Mouse (Mus musculus) central nervous system, embryonic 18 days (tissue): ENCODE measurements around the gene Olfr157. TPM values are rescaled to one million over a fixed set of nuclear protein-coding genes. Genes with fewer than 3 reads are reported as not detected.

ENCODE experiments used
- polyA plus RNA-seq: library from polyadenylated mRNA; depleted of rRNA; stranded (reverse); fragments of >200 nt; gene quantifications from 2 replicates; pipeline ENCODE4 v1.2.3, GENCODE M21; 2012; rRNA removed

The Olfr157 gene
- not detected in 2 replicates for polyA plus RNA-seq

DNA sequence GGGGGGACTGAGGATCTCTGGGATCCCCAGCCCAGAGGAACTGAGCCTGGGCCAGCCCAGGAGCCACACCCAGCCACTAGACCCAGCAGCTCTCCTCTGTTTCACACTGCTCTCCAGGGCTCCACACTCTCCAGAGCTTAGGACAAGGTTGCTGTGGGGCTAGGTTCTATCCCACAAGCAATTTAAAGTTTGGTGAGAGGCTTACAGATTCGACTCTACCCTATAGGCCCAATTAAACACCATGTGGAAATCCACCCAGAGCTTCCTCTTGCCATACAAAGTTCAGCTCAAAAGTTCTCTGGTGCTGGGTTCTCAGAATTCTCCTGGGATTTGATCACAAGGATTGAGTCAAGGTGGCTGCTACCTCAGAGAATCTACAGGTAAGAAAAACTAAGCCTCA is at the start of gene Olfr157:
Gene Olfr157 (minus strand): TSS at position 101 of the 400 bp plus-strand sequence.

DNA sequence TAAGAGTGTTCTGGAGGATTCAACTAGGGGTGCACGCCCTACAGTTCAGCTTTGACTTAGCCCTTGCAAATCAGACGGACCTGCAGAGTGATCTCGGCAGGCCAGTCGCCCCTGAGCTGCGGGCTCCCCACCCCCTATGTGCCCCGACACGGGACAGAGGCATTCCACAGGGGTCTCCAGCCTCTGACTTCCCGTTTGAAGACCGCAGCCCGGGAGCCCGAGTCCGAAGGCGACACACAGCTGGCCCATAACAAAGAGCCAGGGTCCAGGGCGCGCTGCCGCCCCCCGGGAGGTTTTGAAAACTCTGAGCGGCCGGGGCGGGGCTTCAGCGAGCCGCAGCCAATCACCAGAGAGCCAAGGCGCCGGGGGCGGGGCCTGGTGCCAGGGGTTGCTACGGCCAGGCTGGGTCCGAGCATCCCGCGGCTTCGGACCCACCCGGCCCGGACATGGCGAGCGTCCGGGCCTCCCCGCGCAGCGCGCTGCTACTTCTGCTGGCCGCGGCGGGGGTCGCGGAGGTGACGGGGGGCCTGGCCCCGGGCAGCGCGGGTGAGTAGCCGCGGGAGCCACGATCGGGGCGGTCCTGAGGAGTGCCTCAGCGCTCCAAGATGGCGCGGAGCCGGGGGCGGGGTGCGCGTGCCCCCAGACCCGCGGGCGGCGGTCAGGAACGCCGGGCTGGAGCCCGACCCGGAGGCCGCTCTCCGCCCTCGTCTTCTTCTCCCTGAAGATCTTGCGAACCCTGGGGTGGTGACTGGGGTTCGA is 35.3 kb upstream of the Olfr157 start, which contains the start of gene Reck:
Gene Reck (plus strand): TSS at position 371 of the 759 bp plus-strand sequence.

DNA sequence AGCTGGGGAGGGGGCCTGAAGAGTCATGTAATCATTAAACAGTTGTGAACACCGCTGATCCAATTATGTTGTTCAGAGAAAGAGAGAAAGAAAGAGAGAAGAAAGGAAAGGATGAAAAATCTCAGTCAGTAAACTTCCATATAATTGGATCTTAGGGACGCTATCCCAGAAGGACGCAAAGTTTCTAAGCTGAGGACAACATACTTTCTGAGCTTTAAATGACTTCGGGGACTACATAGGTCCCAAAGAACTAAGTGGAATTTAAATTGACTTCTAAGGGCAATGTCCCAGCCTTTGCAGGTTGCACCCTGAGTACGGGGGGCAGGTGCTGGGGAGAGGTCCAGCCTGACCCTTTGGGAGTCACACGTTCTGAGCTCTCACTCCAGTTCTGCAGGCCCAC is 11.3 kb upstream of the Olfr157 start, which contains the start of gene Olfr155:
Gene Olfr155 (plus strand): TSS at position 301 of the 400 bp plus-strand sequence.

DNA sequence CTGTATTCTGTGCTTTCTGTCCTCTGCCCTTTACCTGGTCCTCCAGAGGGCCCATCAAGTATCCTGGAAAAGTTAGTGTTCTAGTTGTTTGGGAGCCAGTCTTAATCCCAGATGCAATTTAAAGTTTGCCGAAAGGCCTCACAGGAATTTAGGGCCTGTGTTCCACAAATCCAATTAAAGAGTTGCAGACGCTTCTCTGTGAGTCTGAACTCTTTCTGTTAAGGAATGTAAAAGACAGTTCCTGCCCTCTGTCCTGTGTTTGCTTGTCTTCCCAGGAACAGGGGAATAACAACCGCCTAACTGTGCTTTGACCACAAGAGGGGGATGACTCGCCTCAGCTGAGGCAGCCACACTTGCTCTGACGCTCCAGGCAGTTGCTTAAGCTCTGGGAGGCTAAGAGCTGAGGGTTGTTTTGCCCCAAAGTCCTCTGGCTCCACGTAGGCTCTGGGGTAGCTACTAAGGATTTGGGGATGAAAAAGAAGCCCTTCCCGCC is 16.1 kb downstream of the Olfr157 start, which contains the start of gene Olfr156:
Gene Olfr156 (minus strand): TSS at position 51 of the 493 bp plus-strand sequence.

Other genes starting within 250 kb of the Olfr157 start
- 71.9 and 77.8 TPM in 2 replicates for gene Npr2, start 208.3 kb downstream of the Olfr157 start, polyA plus RNA-seq
- gene Spag8, start 186.6 kb downstream of the Olfr157 start, polyA plus RNA-seq: 6.9 and 7.0 TPM in 2 replicates
- gene Hint2, start 183.7 kb downstream of the Olfr157 start, polyA plus RNA-seq: 45.5 and 47.2 TPM in 2 replicates
- gene Tmem8b, start 171.2 kb downstream of the Olfr157 start, polyA plus RNA-seq: 18.2 and 24.2 TPM in 2 replicates
- gene Fam221b, start 171.1 kb downstream of the Olfr157 start, polyA plus RNA-seq: 0.30 and 0.33 TPM in 2 replicates
- not detected in 2 replicates for gene Olfr70, start 139.4 kb downstream of the Olfr157 start, polyA plus RNA-seq
- gene Olfr71, start 129.9 kb downstream of the Olfr157 start, polyA plus RNA-seq: not detected in 2 replicates
- gene Hrct1, start 113.0 kb downstream of the Olfr157 start, polyA plus RNA-seq: 0.53 and 0.57 TPM in 2 replicates
- gene Spaar, start 110.2 kb downstream of the Olfr157 start, polyA plus RNA-seq: 0.23 and 0.47 TPM in 2 replicates
- not detected in 2 replicates for gene Olfr159, start 69.2 kb downstream of the Olfr157 start, polyA plus RNA-seq
- gene Olfr156, start 16.3 kb downstream of the Olfr157 start, polyA plus RNA-seq: not detected in 2 replicates
- not detected in 2 replicates for gene Olfr155, start 11.4 kb upstream of the Olfr157 start, polyA plus RNA-seq
- 9.9 and 10.3 TPM in 2 replicates for gene Reck, start 35.3 kb upstream of the Olfr157 start, polyA plus RNA-seq
- gene Glipr2, start 117.2 kb upstream of the Olfr157 start, polyA plus RNA-seq: 20.1 TPM in 2 replicates
- 0.16 and 0.26 TPM in 2 replicates for gene Ccin, start 143.3 kb upstream of the Olfr157 start, polyA plus RNA-seq
- 540 and 597 TPM in 2 replicates for gene Clta, start 164.3 kb upstream of the Olfr157 start, polyA plus RNA-seq
- 16.4 and 16.6 TPM in 2 replicates for gene Gne, start 244.0 kb upstream of the Olfr157 start, polyA plus RNA-seq